Mouse (Mus musculus) embryo, embryonic 10.5 days (tissue): ENCODE measurements around the gene Baiap2.
A peak's percentile ranks its signal among the peaks of the same experiment; 100 is the strongest.

Source experiments
- DNase-seq: peaks from one replicate; pipeline ENCODE4 v3.0.0-alpha.2; 2015; ENCODE audit warnings: low spot score

Baiap2 gene

DNA sequence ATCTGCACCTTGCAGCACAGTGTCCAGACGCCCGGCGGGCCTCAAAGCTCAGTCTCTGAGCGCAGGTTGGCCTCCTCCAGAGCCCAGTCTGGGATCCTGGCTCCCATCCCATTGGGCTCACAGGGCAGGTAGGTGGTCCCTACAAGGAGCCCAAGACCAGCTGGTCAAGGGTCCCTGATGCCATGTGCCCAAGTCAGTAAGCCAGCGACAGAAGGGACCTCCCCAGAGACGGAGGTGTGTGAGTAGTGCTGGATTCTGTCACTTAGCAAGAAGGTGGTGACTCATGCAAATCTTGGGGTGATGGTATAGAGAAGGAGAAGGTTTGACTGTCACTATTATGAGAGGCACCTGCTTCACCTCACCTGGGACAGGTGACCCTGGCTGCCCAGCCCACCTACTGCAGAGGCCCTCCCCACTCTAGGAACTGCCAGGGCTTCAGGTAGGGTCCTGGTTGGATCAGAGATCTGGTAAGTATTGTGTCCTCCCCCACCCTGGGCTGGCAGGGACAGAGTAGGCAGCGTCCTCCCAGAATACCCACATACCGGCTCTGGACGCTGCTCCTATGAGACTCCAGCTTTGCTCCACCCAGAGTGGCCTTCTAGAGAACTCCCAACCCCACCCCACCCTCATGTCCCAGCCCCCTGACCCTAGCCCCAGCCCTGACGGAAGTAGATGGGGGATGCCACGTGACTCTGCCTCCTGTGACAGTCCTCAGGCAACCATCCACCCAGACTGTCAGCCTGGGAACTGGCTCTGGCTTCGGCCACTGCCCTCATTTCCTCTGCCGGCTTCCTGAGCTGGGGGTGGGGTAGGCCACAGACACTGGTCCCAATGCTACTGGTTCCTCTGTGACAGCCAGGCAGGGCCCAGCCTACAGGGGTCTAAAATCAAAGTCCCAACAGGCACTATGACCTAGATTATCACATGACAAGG is 98.9 kb downstream of the Baiap2 start:
- DNase-seq, result no peak

- DNase-seq, result no peak
Measured at GRCm38 (mm10) chr11:120042141-120042838, 99.7 kb downstream of the Baiap2 start.

- DNase-seq, result no peak
Measured at GRCm38 (mm10) chr11:120045341-120045740, 102.8 kb downstream of the Baiap2 start.

- no peak for DNase-seq
Measured at GRCm38 (mm10) chr11:120045839-120046552, 103.4 kb downstream of the Baiap2 start.

- DNase-seq, result peak; percentile 47
Measured at GRCm38 (mm10) chr11:120046553-120047191, 104.1 kb downstream of the Baiap2 start, which contains the start of gene Aatk. Gene Aatk, minus strand, starts transcription at chr11:120047167.

DNA sequence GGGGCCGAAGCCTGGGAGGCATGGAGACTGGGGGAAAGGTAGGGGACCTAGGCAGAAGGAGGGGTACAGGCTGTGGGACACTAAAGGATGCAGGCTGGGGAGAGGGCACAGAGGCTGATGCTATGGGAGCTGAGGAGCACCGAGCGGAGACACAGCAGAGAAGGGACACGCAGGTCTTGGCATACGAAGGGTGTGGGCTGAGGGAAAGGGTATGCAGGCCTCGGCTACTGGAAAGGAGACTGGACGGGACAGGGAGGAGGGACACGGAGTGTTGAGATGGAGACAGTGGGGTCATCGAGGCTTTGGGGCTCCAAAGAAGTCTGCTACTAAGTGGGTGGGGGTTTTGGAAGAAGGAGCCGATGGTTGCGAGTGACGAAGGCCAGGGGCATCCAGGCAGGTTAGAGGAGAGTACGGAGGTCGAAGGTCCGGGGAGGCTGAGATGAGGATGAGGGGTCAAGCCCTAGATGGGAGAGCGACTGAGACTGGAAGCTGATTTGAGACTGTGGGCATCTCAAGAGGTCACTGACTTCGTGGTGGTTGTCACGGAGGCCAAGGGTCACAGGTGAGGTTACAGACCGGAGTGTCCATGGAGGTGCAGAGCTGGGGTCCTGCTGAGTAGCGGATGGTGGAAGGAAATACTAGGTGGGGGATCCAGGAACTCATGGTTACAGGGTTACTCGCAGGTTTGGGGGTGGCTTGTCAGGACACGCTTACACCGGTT is 105.1 kb downstream of the Baiap2 start:
- DNase-seq, result peak; percentile 36

- DNase-seq, result peak; percentile 66
Measured at GRCm38 (mm10) chr11:120048252-120048556, 105.6 kb downstream of the Baiap2 start.

DNA sequence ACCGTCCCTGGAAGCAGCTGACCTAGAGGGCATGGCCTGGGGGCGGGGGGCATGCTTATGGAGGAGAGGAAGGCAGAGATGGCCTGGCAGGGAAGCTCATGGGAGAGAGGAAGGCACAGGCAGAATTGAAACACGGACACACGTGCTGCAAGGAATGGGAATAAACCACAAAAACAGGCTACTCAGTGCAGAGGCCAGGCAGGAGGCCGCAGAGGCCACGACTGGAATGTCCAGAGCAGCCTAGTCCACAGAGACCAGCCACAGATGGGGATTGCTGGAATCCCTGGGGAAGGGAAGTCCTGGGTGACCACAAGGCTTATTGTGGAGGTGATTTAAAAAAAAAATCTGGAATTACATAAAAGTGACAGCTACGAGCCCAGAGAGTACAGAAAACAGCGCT is 106.5 kb downstream of the Baiap2 start:
- no peak for DNase-seq

- DNase-seq, result no peak
Measured at GRCm38 (mm10) chr11:120051124-120051811, 108.7 kb downstream of the Baiap2 start.

- DNase-seq, result no peak
Measured at GRCm38 (mm10) chr11:120052274-120052673, 109.7 kb downstream of the Baiap2 start.

DNA sequence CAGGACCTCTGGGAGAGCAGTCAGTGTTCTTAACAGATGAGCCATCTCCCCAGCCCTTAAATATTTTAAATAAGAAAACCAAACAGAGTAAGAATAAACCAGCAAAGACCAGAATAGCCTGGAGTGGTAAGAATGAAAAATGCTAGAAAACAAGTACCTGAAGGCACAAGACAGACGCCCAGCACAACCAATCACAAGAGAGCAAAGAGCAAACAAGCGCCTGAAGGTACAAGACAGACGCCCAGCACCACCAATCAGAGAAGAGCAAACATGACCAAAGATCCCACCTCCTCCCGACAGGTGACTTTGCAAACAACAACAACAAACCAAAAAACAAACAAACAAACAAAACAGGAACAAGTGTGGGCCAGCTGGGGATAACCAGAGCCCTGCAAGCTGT is 111.3 kb downstream of the Baiap2 start:
- no peak for DNase-seq

GRCm38 (mm10) chr11:120055953-120056732 is 113.6 kb downstream of the Baiap2 start:
- DNase-seq, result no peak
